Mouse (Mus musculus) myocyte (in vitro differentiated cells): ENCODE measurements around the gene Adat3.

Experiments
- E2F4 ChIP-seq: IDR thresholded peaks from one replicate; pipeline ENCODE4 v1.6.1; 2011; ENCODE audit warnings: mild to moderate bottlenecking, control low read depth, moderate library complexity; ENCODE audit not compliant: insufficient read depth
- MAX ChIP-seq: IDR thresholded peaks from one replicate; pipeline ENCODE4 v1.6.1; 2011; ENCODE audit warnings: low read depth, mild to moderate bottlenecking, control low read depth
- MYOD1 ChIP-seq, 3 experiments: IDR thresholded peaks; one replicate each; pipeline ENCODE4 v1.6.1; 2011; ENCODE audit warnings: control low read depth in 2 of 3, low read depth in 2 of 3, mild to moderate bottlenecking in 2 of 3, moderate library complexity in 1 of 3; ENCODE audit not compliant: insufficient read length in 2 of 3, control insufficient read depth in 1 of 3
- POLR2A ChIP-seq: IDR thresholded peaks from one replicate; pipeline ENCODE4 v1.6.1; 2011; ENCODE audit warnings: low read depth, mild to moderate bottlenecking, control low read depth, moderate library complexity; ENCODE audit not compliant: insufficient read length
- POLR2AphosphoS2 ChIP-seq: IDR thresholded peaks from one replicate; pipeline ENCODE4 v1.6.1; 2011; ENCODE audit warnings: low read depth, control low read depth; ENCODE audit not compliant: insufficient read length
- REST ChIP-seq: IDR thresholded peaks from one replicate; pipeline ENCODE4 v1.6.1; 2011; ENCODE audit warnings: mild to moderate bottlenecking, control low read depth, moderate library complexity; ENCODE audit not compliant: insufficient read depth, insufficient read length
- USF1 ChIP-seq: IDR thresholded peaks from one replicate; pipeline ENCODE4 v1.6.1; 2011; ENCODE audit warnings: low read depth, mild to moderate bottlenecking, control low read depth, moderate library complexity

DNA sequence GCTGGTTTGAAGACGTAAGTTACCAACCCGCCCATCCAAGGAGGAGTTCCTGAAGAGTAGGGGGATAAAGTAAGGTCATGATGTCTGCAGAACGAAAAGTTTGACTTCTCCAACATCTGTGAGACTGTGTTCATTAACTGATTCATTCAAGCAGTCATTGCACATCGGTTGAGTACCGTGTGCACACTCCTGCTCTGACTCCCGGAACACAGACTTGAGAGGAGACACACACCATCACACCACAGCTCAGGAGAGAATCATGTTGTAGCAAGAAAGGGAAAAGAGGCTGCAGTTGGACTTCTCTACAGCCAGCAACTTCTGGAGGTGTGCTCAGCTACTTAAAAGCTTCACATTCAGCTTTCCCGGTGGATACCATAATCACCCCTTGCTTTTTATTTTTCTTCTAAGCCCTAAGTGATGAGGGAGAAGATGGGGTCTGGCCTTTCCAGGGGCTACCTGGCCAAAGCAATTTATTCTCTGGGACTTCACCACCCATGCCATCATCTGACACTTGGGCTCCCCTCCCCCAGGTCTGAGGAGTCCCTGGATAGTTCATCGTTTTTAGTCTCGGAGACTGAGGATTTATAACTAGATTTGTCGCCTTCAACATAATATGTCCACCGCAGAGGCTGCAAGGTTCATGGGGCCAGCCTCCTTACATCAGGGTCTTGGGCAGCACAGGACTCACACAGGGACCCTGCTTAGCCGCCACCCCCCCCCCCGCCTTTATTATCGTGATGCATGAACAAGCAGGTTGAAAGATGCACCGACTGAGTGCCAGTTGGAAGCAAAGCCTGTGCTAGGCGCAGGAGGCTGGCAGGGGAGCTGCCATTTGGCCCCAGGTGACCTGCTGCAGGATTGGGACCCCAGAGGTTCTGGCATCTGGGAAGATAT lies 18.4 kb downstream of the Adat3 start:
- TF ChIP-seq POLR2A (no peak), E2F4 (no peak), MAX (no peak), POLR2AphosphoS2 (no peak), USF1 (no peak), MYOD1 (IDR thresholded peaks at IDR 0.05; ENCODE audit: control insufficient read depth in 1 of 3, insufficient read length in 2 of 3, low read depth in 2 of 3) (no peak), REST (no peak)
